Mouse (Mus musculus) right cerebral cortex, adult 18-20 months (tissue): ENCODE results near the gene Sdad1.
"Not testable (repeated sequence)": the region's sequence is repeated elsewhere in the genome, so short reads cannot be mapped to it uniquely, and the experiment has no call there.

Experiments
- DNase-seq: peaks from one replicate; pipeline ENCODE4 v3.0.0; 2022; ENCODE audit warnings: mixed read lengths

Gene Sdad1

DNA sequence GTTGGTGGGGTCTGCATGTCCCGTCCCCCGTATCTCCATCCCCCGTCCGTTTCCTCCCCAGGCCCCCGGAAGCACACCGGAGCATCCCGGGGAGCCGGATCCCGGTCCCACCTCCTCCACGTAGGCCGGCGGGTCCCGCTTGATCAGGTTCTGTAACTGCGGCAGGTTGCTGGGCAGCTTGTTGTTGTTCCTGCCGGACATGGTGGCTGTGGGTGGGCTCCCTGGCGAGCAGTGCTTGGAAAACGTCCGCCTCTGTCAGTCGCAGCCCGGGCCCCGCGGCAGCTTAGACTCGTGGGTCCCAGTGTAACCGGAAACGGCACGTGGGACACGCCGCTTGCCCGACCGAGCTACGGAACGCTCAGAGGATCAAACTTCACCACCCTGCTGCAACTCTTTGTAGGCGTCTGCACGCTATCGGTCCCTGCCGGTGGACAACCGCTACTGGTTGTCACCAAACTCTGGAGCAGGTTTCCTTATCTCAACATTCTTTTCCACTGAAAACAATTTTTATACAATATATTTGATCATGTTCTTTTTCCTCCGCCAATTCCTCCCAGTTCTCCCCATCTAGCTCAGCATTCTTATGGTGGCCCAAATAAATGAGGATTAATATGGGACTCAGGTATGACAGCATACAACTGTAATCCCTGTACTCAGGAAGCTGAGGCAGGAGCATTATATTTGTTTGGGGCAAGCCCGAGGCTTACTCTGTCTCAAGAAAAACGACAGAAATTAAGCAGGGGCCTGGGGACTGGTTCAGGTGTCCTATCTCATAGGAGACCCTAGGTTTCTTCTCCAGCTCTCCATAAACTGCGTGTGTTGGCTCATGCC is at the start of gene Sdad1:
Gene Sdad1, minus strand, starts transcription at position 799 of the 831 bp plus-strand sequence.
- peak; percentile 96 for DNase-seq

DNA sequence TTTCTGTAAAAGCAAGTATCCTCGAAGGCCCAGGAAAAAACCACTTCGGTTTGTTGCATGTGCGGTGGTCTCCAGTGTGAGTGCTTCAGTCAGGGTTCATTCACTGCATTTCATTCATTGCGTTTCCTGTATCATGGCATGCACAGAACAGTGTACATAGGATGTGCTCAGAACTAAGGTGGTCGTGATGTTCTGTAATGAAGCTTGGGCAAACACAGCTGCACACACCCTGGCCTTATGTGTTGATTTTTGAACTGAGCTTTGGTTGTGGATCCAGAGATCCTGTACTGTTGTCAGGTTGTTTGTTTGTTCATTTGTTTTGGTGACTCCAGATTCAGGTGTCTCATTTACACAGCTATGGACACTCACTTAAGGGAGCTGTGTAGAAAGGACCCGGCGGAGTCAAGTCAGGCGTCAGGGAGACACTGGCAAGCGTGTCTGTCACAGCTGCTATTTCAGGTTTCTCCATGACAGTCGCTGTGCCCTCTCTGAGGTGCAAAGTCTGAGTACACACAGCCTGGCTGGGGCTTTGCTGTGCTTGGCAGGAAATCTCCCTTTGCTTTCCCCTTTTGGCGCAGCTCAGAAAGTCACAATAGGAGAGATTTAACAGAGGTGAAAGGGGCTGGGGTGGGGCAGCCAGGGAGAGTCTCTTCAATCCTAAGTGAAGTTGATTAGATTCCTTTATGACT is 48.6 kb upstream of the Sdad1 start:
- no peak for DNase-seq

DNA sequence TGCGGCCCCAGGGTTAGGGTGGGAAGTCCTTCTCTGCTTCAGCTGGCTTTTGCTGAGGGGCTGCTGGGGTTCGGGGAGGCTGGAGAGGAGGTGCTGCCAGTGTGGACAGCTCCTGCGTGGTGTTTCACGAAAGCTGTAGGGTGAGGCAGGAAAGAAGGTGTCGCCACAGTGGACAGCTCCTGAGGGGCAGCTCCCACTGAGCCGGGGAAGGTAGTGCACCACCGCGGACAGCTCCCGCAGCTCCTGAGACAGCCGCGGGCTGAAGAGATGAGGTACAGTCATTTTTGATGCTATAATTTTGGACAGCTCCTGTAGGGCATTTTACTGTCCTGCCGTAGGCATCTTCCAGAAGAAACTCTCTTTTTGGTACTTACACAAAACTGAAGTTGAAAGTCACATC is 47.8 kb upstream of the Sdad1 start:
- DNase-seq: no peak

DNA sequence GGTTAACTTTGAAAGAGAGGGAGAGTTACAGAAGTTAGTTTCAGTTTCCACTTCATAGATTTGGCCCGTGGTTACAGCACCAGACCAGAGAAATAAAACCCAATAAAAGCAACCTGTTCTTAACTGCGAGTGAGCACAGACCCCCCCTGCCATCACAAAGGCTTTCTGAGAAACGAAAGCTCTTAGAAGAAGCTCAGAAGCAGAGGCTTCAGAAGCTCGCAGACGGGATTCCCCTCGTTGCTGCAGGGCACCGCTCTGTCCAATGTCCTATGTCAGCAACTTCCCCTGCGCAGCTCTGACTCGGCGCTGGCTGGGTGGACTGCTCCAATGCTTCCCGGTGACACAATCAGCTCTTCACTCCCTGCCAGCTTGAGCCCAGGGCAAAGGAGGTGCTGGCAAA is 43.2 kb upstream of the Sdad1 start:
- DNase-seq: no peak

DNA sequence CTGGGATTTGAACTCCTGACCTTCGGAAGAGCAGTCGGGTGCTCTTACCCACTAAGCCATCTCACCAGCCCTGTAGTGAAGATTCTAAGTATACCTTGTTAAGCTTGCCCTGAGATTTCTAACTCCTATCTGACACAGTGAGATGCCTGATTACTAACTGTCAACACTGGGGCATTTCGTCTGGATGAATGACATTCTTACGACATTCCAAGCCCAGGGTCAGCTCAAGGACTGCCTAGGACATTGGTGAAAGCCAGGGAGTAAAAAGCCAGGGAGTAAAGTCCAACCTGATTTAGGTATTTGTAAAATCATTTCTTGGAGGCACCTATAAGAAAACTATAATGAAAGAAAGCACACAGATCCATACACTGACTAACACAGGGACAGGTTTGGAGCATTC is 42.4 kb upstream of the Sdad1 start:
- not testable (repeated sequence) for DNase-seq

DNA sequence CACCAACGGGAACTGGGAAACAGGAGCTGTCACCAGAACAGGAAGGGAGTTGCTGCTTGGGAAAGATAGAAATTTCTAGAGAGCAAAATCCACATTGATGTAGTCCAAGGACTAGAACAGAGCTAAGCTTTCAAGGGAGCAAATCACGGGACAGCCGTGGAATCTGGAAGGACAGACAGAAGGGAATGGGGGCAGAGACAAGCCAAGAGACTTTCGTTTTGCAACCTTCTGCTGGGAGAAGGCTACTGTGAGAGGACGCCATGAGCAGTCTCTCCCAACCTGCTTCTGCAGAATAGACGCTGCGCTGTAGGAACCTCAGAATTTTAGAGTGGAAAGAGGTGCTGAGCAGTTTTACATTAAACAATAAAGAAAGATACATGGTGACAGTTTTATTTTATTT is 39.5 kb upstream of the Sdad1 start:
- no peak for DNase-seq

DNA sequence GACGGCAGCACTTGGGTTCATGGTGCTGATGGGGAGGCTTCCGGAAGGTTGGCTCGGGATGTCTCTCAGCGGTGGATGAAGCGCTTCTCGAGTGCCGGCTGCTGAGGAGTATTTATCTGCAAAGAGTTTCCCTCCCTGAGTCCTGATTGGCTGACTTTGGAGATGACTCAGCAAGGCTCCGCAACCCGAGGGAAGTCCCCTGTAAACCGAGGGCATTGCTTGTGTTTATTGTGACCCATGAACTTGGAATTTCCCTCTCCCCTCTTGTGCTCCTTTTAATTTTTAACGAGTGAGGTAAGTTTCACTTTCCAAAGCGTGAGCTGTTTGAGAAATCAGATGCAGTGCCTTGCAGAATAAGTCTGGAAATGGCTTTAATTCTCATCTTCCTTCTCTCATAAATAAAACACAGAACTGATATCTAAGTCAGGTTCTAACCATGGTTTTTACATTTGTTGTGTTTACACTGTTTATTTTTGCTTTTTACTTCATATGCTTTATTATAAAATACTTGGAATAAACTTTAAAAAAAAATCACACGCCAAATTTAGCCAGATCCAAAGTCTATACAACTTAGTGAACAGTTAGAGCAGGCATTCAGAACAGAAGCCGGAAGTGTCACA is 38.6 kb upstream of the Sdad1 start, which contains the start of gene Cxcl10:
Gene Cxcl10, minus strand, starts transcription at position 96 of the 620 bp plus-strand sequence.
- DNase-seq: peak; percentile 38

DNA sequence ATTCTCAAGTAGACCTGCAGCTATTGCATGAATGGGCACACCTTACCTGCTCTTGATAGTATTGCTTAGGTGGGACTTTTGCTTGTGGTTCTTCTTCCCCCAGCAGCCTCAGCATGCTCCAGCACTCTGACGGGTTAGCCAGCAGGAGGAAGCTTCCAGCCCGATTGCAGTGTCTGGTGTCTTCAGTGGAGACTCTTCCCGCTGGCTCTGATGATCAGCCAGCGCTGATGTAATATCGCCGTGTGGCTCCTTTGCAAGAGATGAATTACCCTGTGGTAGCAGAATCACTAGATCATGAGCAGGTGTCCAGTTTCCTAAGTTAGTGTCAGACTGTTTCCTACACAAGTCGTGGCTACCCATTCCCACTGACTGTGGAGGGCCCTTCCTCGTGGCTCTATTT is 34.7 kb upstream of the Sdad1 start:
- no peak for DNase-seq

DNA sequence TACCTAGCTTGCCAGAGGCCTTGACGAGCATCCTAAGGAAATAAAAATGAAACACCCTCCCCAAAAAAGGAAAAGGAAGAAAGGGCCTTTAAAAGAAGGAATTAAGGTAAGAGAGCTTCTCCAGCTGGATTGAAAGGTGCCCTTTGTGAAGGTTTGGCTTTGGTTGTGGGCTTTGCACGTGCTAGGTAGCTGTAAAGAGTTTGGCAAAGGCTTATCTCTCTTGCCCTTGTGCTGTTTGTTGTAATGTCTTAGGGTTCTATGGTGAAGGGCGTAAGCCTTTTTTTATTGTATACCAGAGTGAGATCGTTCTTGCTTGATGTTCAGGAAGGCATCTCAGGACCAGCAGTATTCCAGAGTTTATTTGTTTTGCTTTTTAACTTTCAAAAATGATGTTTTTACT is 30.3 kb upstream of the Sdad1 start:
- no peak for DNase-seq

DNA sequence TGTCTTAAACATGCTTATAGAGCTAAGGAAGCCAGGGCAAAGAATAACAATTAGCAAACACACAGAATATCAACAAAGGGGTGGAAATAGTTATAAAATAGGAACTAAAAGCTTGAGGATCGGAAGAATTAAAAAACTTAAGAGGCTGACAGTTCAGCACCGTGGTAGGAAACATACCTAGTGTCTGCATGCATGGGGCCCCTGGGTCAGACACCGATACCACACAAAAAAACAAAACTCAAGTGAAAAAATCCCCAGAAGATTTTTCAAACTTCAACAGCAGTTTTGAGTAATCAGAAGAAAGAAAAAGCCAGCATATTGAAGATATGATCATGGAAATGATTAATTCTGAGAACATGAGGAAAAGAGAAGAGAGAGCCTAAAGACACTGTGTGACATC is 26.5 kb upstream of the Sdad1 start:
- no peak for DNase-seq

DNA sequence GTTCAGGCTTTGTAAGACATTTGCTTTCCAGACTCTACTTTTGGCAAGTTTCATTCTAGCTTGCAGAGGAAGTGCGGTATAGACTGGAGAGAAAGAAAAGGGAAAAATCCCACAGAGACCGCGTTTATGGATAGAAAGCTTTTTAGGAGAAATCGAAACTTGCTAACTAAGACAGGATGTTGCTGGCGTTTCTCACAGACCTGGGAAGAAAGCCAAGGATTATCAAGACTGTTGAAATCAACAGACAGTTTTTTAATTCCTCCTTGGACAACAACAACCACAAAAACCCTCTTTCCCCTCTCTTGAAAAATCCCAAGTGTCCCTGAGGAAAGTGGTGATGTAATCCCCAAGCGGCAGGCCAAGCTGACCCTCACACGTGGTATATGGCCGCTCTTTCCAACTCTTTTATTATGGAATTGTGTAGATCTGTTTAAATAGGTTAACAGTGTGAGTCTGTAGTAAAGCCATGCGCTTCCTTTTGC is 22.1 kb upstream of the Sdad1 start:
- no peak for DNase-seq

DNA sequence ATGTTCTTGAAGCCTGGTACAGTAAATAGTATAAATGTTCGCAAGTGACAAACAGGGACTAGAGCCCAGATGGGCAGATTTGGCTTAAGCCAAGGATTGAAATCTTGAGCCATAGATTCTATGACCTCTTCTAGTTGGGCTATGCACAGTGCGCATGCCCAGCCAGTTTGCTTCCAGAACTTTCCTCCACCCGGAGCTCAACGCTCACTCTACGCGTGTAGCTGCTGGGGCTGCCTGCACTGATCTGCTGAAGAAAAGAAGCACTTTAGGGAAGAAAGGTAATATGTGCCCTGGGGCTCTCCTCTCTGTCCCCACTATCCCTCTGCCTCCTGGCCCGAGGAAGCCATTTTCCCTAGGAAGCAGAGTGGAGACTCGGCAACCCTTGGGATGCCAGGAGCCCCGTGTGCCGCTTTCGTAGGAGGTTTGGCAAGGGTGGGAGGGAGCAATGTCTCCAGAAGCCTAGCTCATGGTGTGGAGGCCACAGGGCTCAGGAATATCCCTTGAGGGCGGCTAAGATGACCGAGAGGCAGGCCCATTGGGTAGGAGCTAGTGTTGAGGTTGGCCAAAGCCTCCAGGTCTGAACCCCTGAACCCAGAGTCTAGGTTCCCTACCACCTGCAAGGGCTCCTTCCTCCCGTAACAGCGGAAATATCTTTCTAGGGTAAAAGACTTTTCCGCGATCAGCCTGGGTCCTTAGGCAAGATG is 21.5 kb upstream of the Sdad1 start, which contains the start of gene Art3:
Gene Art3, plus strand, starts transcription at position 193 of the 704 bp plus-strand sequence.
- DNase-seq: no peak

DNA sequence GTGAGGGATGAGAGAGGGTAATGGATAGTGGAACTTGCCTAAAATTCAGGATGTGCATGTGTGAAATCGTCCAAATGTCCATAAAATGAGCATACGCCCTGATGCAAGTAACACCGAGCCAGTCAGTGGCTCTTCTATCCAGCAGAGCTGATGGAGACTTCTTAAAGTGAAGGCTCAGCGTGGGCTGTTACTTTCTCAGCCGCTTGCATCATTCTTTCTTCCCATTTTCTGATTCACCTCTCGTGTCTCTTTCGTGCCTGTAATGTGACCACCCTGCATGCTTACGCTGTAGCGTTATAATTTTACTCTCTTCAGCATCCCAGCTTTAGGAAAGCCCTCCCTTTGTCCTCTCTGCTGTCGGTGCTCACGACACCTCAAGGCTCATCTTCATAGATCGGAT is 20.8 kb upstream of the Sdad1 start:
- DNase-seq: no peak

DNA sequence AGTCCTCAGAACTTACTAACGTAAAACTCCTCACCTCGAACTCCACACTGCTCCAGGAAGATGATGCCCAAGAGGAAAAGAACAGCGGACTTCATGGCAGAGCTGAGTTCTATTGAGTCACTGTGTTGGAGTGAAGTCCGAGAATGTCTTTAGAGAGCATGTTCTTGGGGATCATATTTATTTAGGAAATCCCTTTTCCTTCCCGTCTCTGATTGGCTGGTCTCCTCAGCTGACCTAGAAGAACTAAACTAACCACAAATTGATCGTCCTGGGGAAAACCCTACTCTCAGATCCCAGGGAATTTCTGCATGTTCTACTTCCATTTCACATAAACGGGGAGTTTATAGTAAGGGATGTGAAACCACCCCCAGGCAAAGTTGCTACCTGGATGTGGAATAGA is 17.6 kb upstream of the Sdad1 start, which contains the start of gene Cxcl9:
Gene Cxcl9, minus strand, starts transcription at position 151 of the 400 bp plus-strand sequence.
- DNase-seq: no peak

DNA sequence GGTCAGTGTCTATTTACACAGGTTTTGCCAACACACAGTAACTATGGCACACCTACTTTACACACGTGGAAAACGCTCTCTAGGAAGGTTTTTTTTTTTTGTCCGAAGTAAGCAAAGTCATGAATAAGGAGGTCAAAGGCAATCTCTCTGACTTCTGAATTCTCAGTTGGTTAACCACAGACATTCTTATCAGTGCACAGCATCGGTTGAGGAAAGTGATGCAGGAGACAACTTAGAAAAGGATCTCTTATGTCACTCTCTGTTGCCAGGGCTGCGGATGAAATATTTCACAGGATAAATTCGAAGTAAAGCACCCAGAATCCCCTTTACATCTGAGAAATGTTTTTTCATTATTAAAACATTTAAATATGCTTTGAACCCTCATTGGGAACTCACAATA is 17.1 kb upstream of the Sdad1 start:
- DNase-seq: no peak

DNA sequence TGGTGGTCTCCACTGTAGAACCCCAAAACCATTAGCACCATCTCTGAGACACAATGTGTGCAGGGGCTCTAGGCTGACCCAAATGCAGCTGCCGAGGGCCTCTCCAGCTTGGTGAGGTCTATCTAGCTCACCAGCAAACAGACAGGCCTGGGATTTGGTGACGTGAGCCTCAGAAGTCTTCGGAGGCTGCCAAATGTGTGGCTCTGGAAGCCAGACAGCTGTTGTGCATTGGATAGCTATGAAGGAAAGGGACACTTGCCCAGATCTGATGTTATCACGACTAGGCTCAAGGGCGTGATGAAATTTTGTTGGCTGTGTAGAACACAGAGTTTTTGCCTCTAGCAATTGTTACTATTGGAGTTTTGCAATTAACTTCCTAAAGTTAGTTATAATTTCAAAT is 13.0 kb upstream of the Sdad1 start:
- no peak for DNase-seq

DNA sequence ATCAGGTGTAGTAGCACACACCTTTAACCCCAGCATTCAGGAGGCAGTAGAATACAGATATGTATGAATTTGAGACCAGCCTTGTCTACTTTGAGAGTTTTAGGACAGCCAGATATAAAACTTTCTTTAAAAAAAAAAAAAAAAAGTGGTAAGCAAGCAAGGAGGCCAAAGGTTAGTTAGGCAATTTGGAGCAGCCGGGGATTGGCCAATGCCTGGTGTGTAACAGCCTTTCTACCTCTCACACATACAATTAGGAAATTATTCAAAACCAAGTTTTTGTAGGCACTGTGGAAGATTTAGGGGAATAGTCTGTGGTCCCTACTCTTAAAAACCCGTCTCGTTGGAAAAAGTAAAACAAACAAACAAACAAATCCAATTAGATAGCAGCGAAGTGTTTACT is 12.3 kb upstream of the Sdad1 start:
- DNase-seq: no peak

DNA sequence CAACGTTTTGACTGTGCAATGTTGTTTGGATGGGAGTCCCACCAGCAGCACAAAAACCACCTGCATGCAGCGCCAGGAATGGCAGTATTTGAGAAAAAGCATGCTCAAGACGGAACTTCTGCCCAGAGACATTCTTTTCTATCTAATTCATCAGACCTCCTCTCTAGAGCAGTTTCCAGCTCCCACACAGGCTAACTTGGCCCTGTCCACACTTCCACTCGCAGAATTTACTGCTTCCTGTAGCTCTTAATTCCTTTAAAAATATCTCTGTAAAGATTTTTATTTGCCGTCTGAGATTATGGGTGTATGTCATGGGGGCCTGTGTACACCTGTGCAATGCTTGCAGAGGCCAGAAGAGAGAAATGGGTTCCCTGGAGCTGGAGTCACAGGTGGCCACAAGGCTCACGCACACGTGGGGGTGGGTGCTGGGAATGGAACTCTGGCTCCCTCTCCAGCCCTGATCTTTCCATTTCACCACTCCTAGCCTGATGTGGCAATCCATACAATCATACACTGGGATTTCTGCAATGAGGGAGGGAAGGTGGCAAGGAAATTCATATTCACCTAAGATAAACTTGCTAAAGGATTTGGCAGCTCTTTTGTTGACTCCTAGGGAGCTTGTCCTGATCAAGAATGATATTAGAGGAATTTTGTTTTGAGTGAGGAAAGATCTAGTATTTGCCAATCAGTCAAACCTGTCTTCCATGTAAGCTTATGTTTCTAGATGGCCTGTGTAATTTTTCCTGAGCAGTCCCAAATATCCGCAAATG is 11.5 kb upstream of the Sdad1 start:
- no peak for DNase-seq

DNA sequence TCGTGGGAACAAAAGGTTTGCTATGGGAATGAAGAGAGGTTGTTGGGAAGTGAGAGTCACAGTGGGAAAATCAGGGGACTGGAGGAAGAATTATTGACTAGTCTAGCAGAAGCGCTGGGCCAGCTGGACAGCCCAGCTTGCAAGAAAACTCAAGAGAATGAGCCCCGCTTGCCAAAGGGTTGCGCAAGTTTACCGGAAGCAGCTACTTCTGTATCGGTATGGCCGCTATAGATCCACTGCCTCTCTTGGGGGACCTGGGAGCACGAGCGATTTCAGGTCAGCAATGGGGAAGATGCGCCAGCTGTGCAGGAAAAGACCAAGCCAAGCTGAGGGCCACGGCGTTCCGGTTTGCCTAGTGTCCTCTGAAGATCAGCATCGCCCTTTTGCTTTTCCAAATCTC is 8.3 kb upstream of the Sdad1 start:
- DNase-seq: no peak

DNA sequence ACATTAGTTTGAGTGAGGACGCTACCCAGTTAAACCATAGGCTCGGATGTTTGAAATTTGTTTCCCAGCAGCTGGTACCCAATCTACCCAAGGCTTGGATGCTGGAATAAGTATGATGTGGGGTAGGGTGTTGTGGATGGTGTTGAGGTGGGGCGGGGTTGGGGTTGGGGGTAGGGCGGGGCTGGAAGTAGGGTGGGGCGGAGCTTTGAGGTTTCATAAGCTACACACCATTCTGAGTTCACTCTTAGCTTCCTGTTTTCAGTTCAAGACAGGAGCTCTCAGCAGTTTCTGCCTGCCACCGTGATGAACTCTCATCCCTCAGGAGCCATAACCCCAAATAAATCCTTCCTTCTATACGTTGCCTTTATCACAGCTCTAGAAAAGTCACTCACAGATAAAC is 7.8 kb upstream of the Sdad1 start:
- no peak for DNase-seq

DNA sequence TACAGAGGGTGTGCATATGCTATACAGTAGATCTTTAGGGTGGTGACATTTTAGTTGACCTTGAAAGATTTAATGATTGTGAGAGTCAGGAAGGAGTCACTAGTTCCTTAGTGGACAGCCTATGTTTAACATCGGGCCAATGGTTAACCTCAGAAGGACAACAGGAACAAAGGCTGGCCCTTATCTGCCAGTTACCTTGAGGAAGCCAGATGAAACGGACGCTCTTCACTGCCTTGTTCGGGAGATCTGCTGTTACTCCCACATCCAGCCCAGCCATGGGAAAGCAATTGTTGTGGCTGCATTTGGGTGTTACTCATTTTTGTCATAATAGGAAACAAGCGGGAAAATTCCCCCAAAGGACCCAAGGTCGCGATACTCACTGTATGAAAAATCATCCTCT is 3.5 kb upstream of the Sdad1 start:
- no peak for DNase-seq

DNA sequence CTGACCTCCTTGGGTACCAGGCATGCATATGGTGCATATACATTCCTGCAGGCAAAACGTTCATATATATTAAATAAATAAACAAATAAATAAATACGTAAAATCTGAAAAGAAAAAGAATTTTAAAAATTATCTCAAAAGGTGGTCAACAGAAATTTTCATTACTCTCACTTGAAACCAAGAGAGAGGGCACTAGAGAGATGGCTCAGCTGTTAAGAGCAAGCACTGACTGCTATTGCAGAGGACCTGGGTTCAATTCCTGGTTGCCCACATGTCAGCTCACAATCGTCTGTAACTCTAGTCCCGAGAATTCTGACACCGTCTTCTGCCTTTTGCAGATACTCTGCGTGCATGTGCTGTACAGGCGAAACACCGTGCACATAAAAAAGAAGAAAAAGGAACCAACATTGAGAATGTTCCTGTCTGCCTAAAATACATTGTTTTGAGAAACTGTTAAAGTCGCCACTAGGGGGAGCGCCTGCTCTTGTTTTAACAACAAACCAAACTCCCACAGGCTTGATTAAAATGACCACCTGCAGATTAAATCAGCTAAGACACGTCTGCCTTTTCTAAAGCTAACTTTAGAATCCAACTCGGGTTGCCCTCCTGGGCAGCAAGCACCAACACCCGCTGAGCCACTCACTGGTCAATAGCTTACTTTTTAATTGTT is 1.9 kb upstream of the Sdad1 start:
- DNase-seq: peak; percentile 81
